Mouse (Mus musculus): ENCODE measurements around the gene Gm21976. TPM values are rescaled to one million over a fixed set of nuclear protein-coding genes. Genes with fewer than 3 reads are reported as not detected.

Gm21976 gene
- total and polyA plus RNA-seq, 2 experiments from 2014 or later, result not detected

DNA sequence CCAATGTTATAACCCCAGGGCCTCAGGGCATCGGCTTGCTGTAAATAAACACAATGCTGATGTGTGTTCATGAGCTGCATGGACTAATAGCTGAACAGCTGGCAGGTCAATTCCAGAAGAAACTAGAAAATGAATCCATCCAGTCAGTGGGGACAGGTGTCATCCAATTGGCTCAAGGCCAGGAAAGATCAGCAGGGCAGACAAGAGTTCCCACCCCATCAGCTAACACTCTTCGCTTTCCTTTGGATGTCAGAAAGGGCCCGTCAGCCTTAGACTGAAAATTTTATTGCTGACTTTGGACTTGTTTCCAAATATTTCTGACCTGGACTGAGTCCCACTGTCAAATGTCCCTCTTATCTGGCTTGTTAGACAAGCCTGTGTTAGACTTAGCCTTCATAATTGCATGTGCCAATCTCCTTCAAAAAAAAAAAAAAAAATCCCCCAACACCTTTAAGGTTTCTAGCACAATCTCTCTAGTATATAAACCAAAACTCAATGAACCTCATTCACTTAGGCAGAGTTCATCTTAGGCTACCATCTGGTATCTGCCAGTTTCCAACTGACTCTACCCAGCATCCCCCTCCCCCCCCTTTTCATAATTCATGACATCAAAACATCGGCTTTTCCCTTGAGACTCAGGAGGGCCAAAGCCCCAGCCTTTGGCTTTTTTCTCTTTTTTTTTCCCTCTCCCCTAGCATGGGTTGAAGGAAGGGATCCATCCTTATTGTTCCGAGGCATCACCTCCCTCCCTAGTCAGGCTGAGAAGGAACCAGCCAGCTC lies 34.9 kb upstream of the Gm21976 start:
- H3K9ac ChIP-seq (replicated peaks; ENCODE audit: low read depth, low read length), result no peak overlapping the region
- no peaks in the 10 kb centered on the region for H3K27me3 ChIP-seq (ENCODE audit: control insufficient read depth, insufficient read depth, low read length)
- no peaks in the 10 kb centered on the region for H3K9me3 ChIP-seq (replicated peaks; ENCODE audit: control insufficient read depth, low read length)
- TF ChIP-seq CTCF (IDR thresholded peaks at IDR 0.05; ENCODE audit: low read depth) (no peak), EP300 (IDR thresholded peaks at IDR 0.05; ENCODE audit: low read depth) (no peak)
- no peaks in the 10 kb centered on the region for H3K4me1 ChIP-seq (ENCODE audit: control insufficient read depth, insufficient read depth)
- no peak overlapping the region for H3K4me3 ChIP-seq (ENCODE audit: low read depth, low read length)
- ATAC-seq (ENCODE audit: insufficient read depth, low read depth) (no peak), DNase-seq (ENCODE audit: low spot score) (no peak)
- peaks cover 21% of the 10 kb centered on the region for H3K36me3 ChIP-seq (replicated peaks; ENCODE audit: control insufficient read depth, insufficient read depth, low read length)
- H3K27ac ChIP-seq (ENCODE audit: low read depth), result no peak overlapping the region
- WGBS, result 58% methylated on average over 4 of the region's 5 CpGs
- no peak overlapping the region for H3K4me2 ChIP-seq (ENCODE audit: low read depth, low read length)

- no peaks in the 10 kb centered on the region for H3K27me3 ChIP-seq (ENCODE audit: control insufficient read depth, insufficient read depth, low read length)
Measured at GRCm38 (mm10) chr13:98245386-98245785, 34.3 kb upstream of the Gm21976 start.

GRCm38 (mm10) chr13:98249594-98249993 lies 30.1 kb upstream of the Gm21976 start:
- no peaks in the 10 kb centered on the region for H3K27me3 ChIP-seq (ENCODE audit: control insufficient read depth, insufficient read depth, low read length)
- 91% methylated on average over 10 of the region's 10 CpGs for WGBS
- no peak overlapping the region for H3K4me3 ChIP-seq (ENCODE audit: low read depth, low read length)
- H3K9me3 ChIP-seq (replicated peaks; ENCODE audit: control insufficient read depth, low read length), result no peaks in the 10 kb centered on the region
- DNase-seq (ENCODE audit: low spot score) (no peak), ATAC-seq (ENCODE audit: insufficient read depth, low read depth) (no peak)
- TF ChIP-seq EP300 (IDR thresholded peaks at IDR 0.05; ENCODE audit: low read depth) (no peak), CTCF (IDR thresholded peaks at IDR 0.05; ENCODE audit: low read depth) (no peak)
- no peak overlapping the region for H3K27ac ChIP-seq (ENCODE audit: low read depth)
- H3K36me3 ChIP-seq (replicated peaks; ENCODE audit: control insufficient read depth, insufficient read depth, low read length), result peaks cover 66% of the 10 kb centered on the region
- H3K4me2 ChIP-seq (ENCODE audit: low read depth, low read length), result no peak overlapping the region
- H3K4me1 ChIP-seq (ENCODE audit: control insufficient read depth, insufficient read depth), result no peaks in the 10 kb centered on the region
- no peak overlapping the region for H3K9ac ChIP-seq (replicated peaks; ENCODE audit: low read depth, low read length)

More at GRCm38 (mm10) chr13:98245386-98245785, 34.3 kb upstream of the Gm21976 start:
- DNase-seq (ENCODE audit: low spot score) (no peak), ATAC-seq (ENCODE audit: insufficient read depth, low read depth) (no peak)
- 68% methylated on average over 7 of the region's 7 CpGs for WGBS
- Histone ChIP-seq H3K4me2 (ENCODE audit: low read depth, low read length) (no peak overlapping the region), H3K4me1 (ENCODE audit: control insufficient read depth, insufficient read depth) (no peaks in the 10 kb centered on the region), H3K36me3 (replicated peaks; ENCODE audit: control insufficient read depth, insufficient read depth, low read length) (peaks cover 27% of the 10 kb centered on the region), H3K9me3 (replicated peaks; ENCODE audit: control insufficient read depth, low read length) (no peaks in the 10 kb centered on the region), H3K27ac (ENCODE audit: low read depth) (no peak overlapping the region), H3K4me3 (ENCODE audit: low read depth, low read length) (no peak overlapping the region), H3K9ac (replicated peaks; ENCODE audit: low read depth, low read length) (no peak overlapping the region)
- no peak for TF ChIP-seq EP300 (IDR thresholded peaks at IDR 0.05; ENCODE audit: low read depth)
- no peak for TF ChIP-seq CTCF (IDR thresholded peaks at IDR 0.05; ENCODE audit: low read depth)

DNA sequence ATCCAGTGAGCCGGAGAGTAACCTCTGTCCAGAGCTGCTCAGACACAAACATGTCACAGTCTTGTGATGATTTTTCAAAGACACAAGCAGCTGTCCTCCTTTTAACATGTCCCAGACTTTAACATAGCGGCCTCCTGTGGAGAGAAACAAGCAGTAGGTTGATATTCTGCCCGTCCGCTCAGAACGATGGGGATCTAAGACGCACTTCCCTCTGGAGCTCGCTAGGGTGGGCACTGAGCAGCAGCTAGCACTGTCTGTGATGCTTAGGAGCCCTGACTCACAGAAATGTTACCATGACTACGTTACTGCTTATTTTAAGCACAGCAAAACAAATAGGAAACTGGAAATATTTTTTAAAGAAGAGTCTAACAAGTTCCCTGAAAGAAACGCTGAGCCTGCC lies 24.8 kb upstream of the Gm21976 start:
- peaks cover 91% of the 10 kb centered on the region for H3K36me3 ChIP-seq (replicated peaks; ENCODE audit: control insufficient read depth, insufficient read depth, low read length)
- ATAC-seq (ENCODE audit: insufficient read depth, low read depth), result no peak
- WGBS, result 67% methylated on average over 9 of the region's 9 CpGs
- H3K27ac ChIP-seq (ENCODE audit: low read depth), result no peak overlapping the region
- no peaks in the 10 kb centered on the region for H3K4me1 ChIP-seq (ENCODE audit: control insufficient read depth, insufficient read depth)
- no peak overlapping the region for H3K4me3 ChIP-seq (ENCODE audit: low read depth, low read length)
- H3K9me3 ChIP-seq (replicated peaks; ENCODE audit: control insufficient read depth, low read length), result no peaks in the 10 kb centered on the region
- H3K27me3 ChIP-seq (ENCODE audit: control insufficient read depth, insufficient read depth, low read length), result no peaks in the 10 kb centered on the region
- TF ChIP-seq EP300 (IDR thresholded peaks at IDR 0.05; ENCODE audit: low read depth) (no peak), CTCF (IDR thresholded peaks at IDR 0.05; ENCODE audit: low read depth) (peak; percentile 19)
- no peak overlapping the region for H3K9ac ChIP-seq (replicated peaks; ENCODE audit: low read depth, low read length)
- no peak overlapping the region for H3K4me2 ChIP-seq (ENCODE audit: low read depth, low read length)
- peak; percentile 11 for DNase-seq (ENCODE audit: low spot score)

GRCm38 (mm10) chr13:98262636-98263457 lies 16.8 kb upstream of the Gm21976 start, which contains the start of the genes Utp15 and Ankra2:
Gene Utp15, minus strand, starts transcription at chr13:98263041.
Gene Ankra2, plus strand, starts transcription at chr13:98263074.
- under 1% methylated on average over 71 of the region's 71 CpGs for WGBS

More at GRCm38 (mm10) chr13:98262636-98263457, 16.8 kb upstream of the Gm21976 start, which contains the start of the genes Utp15 and Ankra2:
- DNase-seq (ENCODE audit: low spot score) (peak; percentile 96), ATAC-seq (ENCODE audit: insufficient read depth, low read depth) (peak; percentile 99)
- Histone ChIP-seq H3K27me3 (ENCODE audit: control insufficient read depth, insufficient read depth, low read length) (no peaks in the 10 kb centered on the region), H3K4me3 (ENCODE audit: low read depth, low read length) (peak within 1 kb of the TSS; percentile 95), H3K36me3 (replicated peaks; ENCODE audit: control insufficient read depth, insufficient read depth, low read length) (peaks cover 26% of the 10 kb centered on the region), H3K27ac (ENCODE audit: low read depth) (peak within 1 kb of the TSS; percentile 96), H3K4me1 (ENCODE audit: control insufficient read depth, insufficient read depth) (peaks cover 13% of the 10 kb centered on the region; the same call in 1 of the 2 replicates), H3K9me3 (replicated peaks; ENCODE audit: control insufficient read depth, low read length) (no peaks in the 10 kb centered on the region), H3K9ac (replicated peaks; ENCODE audit: low read depth, low read length) (peak within 1 kb of the TSS; percentile 87), H3K4me2 (ENCODE audit: low read depth, low read length) (peak within 1 kb of the TSS; percentile 89)
- TF ChIP-seq EP300 (IDR thresholded peaks at IDR 0.05; ENCODE audit: low read depth) (peak; percentile 53; the same call in 1 of the 2 replicates), CTCF (IDR thresholded peaks at IDR 0.05; ENCODE audit: low read depth) (no peak)

All from heart, postnatal 0 days (tissue).